In the genomic region with DNA sequence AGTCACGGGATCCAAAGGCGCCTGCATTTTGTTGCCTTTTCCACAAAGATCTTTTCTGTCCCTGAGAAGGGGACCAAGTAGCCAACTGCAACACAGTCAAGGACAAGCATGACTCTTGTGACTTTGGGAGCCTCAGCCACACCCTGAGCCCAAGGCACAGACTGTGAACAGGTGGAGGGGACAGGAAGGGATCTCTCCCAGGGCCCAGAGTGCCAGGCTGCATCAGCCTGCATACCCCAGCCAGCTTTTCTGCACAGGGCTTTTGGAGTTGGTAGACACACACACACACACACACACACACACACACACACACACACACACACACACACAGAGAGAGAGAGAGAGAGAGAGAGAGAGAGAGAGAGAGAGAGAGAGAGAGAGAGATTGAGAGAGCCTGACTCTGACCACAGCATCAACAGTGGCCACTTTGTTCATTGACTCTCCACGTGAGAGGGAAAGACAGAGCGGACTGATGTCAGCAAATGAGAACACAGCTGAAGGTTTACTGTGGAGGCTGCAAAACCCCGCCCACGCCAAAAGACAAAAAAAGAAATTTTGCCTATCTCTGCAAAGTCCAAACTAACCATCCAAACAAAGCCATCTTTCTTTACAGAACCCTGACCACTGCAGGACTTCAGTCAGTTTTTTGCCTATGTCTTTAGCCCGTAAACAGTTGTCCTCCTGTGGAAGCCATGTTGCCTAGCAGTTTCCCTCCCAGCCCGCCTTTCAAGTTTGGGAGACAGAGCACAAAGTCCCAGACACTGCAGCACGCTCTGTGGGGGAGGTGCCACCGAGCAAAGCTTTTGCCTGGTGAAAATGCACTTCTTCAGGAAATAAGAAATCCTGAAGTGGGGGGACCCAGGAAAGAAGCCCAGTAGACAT, we compare ENCODE assay signal across 9 mouse cellular contexts. TPM values are rescaled to one million over a fixed set of nuclear protein-coding genes. Genes with fewer than 3 reads are reported as not detected.
DNase-seq lines count a peak whose midpoint lies in the region; ATAC-seq lines count a peak whose summit lies in the region.
"Had no signal": no experiment of that assay in that cellular context is flagged by ENCODE, and none has a peak within 500 bp of the region (broad histone marks: within the 10 kb centered on the region; RNA-seq: fewer than 3 reads in every experiment).

No protein-coding gene starts in this region.

- no peaks in the 10 kb centered on the region for H3K9me3 ChIP-seq in hindbrain, embryonic 11.5 days (ENCODE audit: control insufficient read depth, low read length)
- no peaks in the 10 kb centered on the region for H3K9me3 ChIP-seq in neural tube, embryonic 13.5 days
- H3K9me3 ChIP-seq: kidney, embryonic 15.5 days had no signal

- no peak overlapping the region for H3K9ac ChIP-seq in hindbrain, embryonic 11.5 days (ENCODE audit: low read depth, low read length)
- H3K9ac ChIP-seq in neural tube, embryonic 13.5 days = no peak overlapping the region
- H3K9ac ChIP-seq: kidney, embryonic 15.5 days had no signal

- no peaks in the 10 kb centered on the region for H3K36me3 ChIP-seq in hindbrain, embryonic 11.5 days (ENCODE audit: control insufficient read depth, insufficient read depth, low read length)
- H3K36me3 ChIP-seq in neural tube, embryonic 13.5 days = no peaks in the 10 kb centered on the region
- H3K36me3 ChIP-seq: kidney, embryonic 15.5 days had no signal

- no peak overlapping the region for H3K4me3 ChIP-seq in hindbrain, embryonic 11.5 days (ENCODE audit: low read depth, low read length)
- no peak overlapping the region for H3K4me3 ChIP-seq in neural tube, embryonic 13.5 days
- H3K4me3 ChIP-seq: kidney, embryonic 15.5 days had no signal

- intact Hi-C loops in heart, postnatal 14 days (cut with DNase I) = no loop called here

- H3K27me3 ChIP-seq in hindbrain, embryonic 11.5 days (ENCODE audit: control insufficient read depth, insufficient read depth, low read length) = no peaks in the 10 kb centered on the region
- no peaks in the 10 kb centered on the region for H3K27me3 ChIP-seq in neural tube, embryonic 13.5 days
- H3K27me3 ChIP-seq: kidney, embryonic 15.5 days had no signal

- no peak overlapping the region for H3K4me2 ChIP-seq in hindbrain, embryonic 11.5 days (replicated peaks; ENCODE audit: low read depth, low read length)
- H3K4me2 ChIP-seq in neural tube, embryonic 13.5 days = no peak overlapping the region
- H3K4me2 ChIP-seq: kidney, embryonic 15.5 days had no signal

- H3K4me1 ChIP-seq in hindbrain, embryonic 11.5 days (replicated peaks; ENCODE audit: control insufficient read depth, insufficient read depth, low read length) = no peaks in the 10 kb centered on the region; the same call in 1 of the 2 replicates
- peaks cover 8% of the 10 kb centered on the region; the same call in 1 of the 2 replicates for H3K4me1 ChIP-seq in neural tube, embryonic 13.5 days (replicated peaks)

- no peak for ATAC-seq in hindbrain, embryonic 11.5 days (ENCODE audit: low FRiP score)
- 0 out of 2 replicates have a peak, but pooled peaks have one; percentile 65 for ATAC-seq in neural tube, embryonic 13.5 days (ENCODE audit: low read depth)
- ATAC-seq in erythroblast, adult 5-6 weeks (replicated peaks; ENCODE audit: low FRiP score, poor library complexity, severe bottlenecking) = no peak
- no peak for ATAC-seq in granulocyte monocyte progenitor cell, adult 5-6 weeks (replicated peaks; ENCODE audit: poor library complexity, severe bottlenecking)

- WGBS in hindbrain, embryonic 11.5 days = 63% methylated on average over 10 of the region's 10 CpGs
- 60% methylated on average over 10 of the region's 10 CpGs for WGBS in neural tube, embryonic 13.5 days

- H3K27ac ChIP-seq in hindbrain, embryonic 11.5 days (ENCODE audit: low read depth, low read length) = 0 out of 2 replicates have a peak overlapping the region, but pooled peaks have one; percentile 30
- H3K27ac ChIP-seq in neural tube, embryonic 13.5 days (replicated peaks) = peak overlapping the region; percentile 66
- H3K27ac ChIP-seq: kidney, embryonic 15.5 days had no signal

- DNase-seq in heart, adult 11 months = peak; percentile 76
- DNase-seq in heart, postnatal 14 days = no peak
- peak; percentile 32 for DNase-seq in lung, postnatal 10 days
- no peak for DNase-seq in lung, postnatal 14 days
- peak; percentile 21 for DNase-seq in hindbrain, embryonic 11.5 days (ENCODE audit: low spot score)

RNA-seq across cellular contexts. Expression of a gene that starts 11.9 kb away (rescaled TPM):
- 10 to 100 TPM; 57.6 to 59.5 TPM for total RNA-seq in heart, postnatal 14 days (2021)
- polyA plus RNA-seq in hindbrain, embryonic 11.5 days (2014; fragmentation: Nextera tagmentation; extraction: Ambion mirVana) = 314 and 320 TPM in 2 replicates
- 411 and 415 TPM in 2 replicates for polyA plus RNA-seq in neural tube, embryonic 13.5 days (2015; fragmentation: Nextera tagmentation; extraction: Ambion mirVana)
- 32.4 and 46.3 TPM in 2 replicates for total RNA-seq in erythroblast, adult 5-6 weeks (2015; ENCODE audit: low replicate concordance)
- 39.1 and 39.9 TPM in 2 replicates for total RNA-seq in erythroblast, adult 5-6 weeks (2017; ENCODE audit: low replicate concordance)
- total RNA-seq in granulocyte monocyte progenitor cell, adult 5-6 weeks (2014; fragmentation: Nextera tagmentation) = 68.2 and 71.7 TPM in 2 replicates
- 121 and 142 TPM in 2 replicates for total RNA-seq in granulocyte monocyte progenitor cell, adult 5-6 weeks (2017)

RNA-seq across cellular contexts. Expression of a gene that starts 39.1 kb away (rescaled TPM):
- under 1 TPM; 0.34 to 0.72 TPM for total RNA-seq in heart, postnatal 14 days (2021)
- 1.8 and 2.6 TPM in 2 replicates for polyA plus RNA-seq in hindbrain, embryonic 11.5 days (2014; fragmentation: Nextera tagmentation; extraction: Ambion mirVana)
- polyA plus RNA-seq in neural tube, embryonic 13.5 days (2015; fragmentation: Nextera tagmentation; extraction: Ambion mirVana) = 4.6 TPM in 2 replicates
- total RNA-seq in erythroblast, adult 5-6 weeks (2015; ENCODE audit: low replicate concordance) = 0.38 and 1.3 TPM in 2 replicates
- total RNA-seq in erythroblast, adult 5-6 weeks (2017; ENCODE audit: low replicate concordance) = 1.1 and 2.7 TPM in 2 replicates
- total RNA-seq in granulocyte monocyte progenitor cell, adult 5-6 weeks (2014; fragmentation: Nextera tagmentation) = not detected in 2 replicates
- total RNA-seq in granulocyte monocyte progenitor cell, adult 5-6 weeks (2017) = 0.26 and 1.0 TPM in 2 replicates

RNA-seq across cellular contexts. Expression of a gene that starts 59.9 kb away (rescaled TPM):
- total RNA-seq in heart, postnatal 14 days (2021) = 1 to 10 TPM; 2.1 TPM
- 7.6 and 9.9 TPM in 2 replicates for polyA plus RNA-seq in hindbrain, embryonic 11.5 days (2014; fragmentation: Nextera tagmentation; extraction: Ambion mirVana)
- polyA plus RNA-seq in neural tube, embryonic 13.5 days (2015; fragmentation: Nextera tagmentation; extraction: Ambion mirVana) = 2.4 and 2.8 TPM in 2 replicates
- 2.1 and 3.8 TPM in 2 replicates for total RNA-seq in erythroblast, adult 5-6 weeks (2015; ENCODE audit: low replicate concordance)
- 11.1 and 18.4 TPM in 2 replicates for total RNA-seq in erythroblast, adult 5-6 weeks (2017; ENCODE audit: low replicate concordance)
- total RNA-seq in granulocyte monocyte progenitor cell, adult 5-6 weeks (2014; fragmentation: Nextera tagmentation) = 8.2 and 10.9 TPM in 2 replicates
- total RNA-seq in granulocyte monocyte progenitor cell, adult 5-6 weeks (2017) = 21.1 and 21.6 TPM in 2 replicates

Comparison
In these comparisons a context has a peak if more than half of its experiments do, and no peak if none do; other contexts are left out.
1. DNase-seq: peak in heart, adult 11 months (single experiment), lung, postnatal 10 days (single experiment) and hindbrain, embryonic 11.5 days (single experiment); none in heart, postnatal 14 days (0 of 2) and lung, postnatal 14 days (single experiment).